Mouse (Mus musculus) heart, adult 2 months (tissue): ENCODE data around the gene Fuz. TPM values are rescaled to one million over a fixed set of nuclear protein-coding genes. Genes with fewer than 3 reads are reported as not detected.
A peak's percentile ranks its signal among the peaks of the same experiment; 100 is the strongest.

Experiments
- DNase-seq, 2 experiments: peaks; one replicate each; pipeline ENCODE4 v3.0.0; 2021
- H3K27ac ChIP-seq: fragments of 200-600 bp; 2 replicates; pipeline ENCODE4 v1.8.1; 2022
- H3K27me3 ChIP-seq: fragments of 200-500 bp; 2 replicates; pipeline ENCODE4 v1.6.1; 2012; ENCODE audit warnings: mild to moderate bottlenecking, low read length, inconsistent platforms, mixed read lengths; ENCODE audit not compliant: control insufficient read depth, insufficient read depth
- H3K36me3 ChIP-seq: fragments of 200-500 bp; 2 replicates; pipeline ENCODE4 v1.6.1; 2012; ENCODE audit warnings: low read length, inconsistent platforms; ENCODE audit not compliant: control insufficient read depth, insufficient read depth
- H3K4me1 ChIP-seq: fragments of 200-500 bp; 2 replicates; pipeline ENCODE4 v1.6.1; 2011; ENCODE audit warnings: low read length; ENCODE audit not compliant: control insufficient read depth, insufficient read depth
- H3K4me3 ChIP-seq: fragments of 200-600 bp; 2 replicates; pipeline ENCODE4 v1.8.1; 2022
- H3K79me2 ChIP-seq: fragments of 200-500 bp; replicated peaks from 2 replicates; pipeline ENCODE4 v1.6.1; 2012; ENCODE audit warnings: mild to moderate bottlenecking, inconsistent platforms, low read length, moderate library complexity, mixed read lengths; ENCODE audit not compliant: control insufficient read depth, insufficient read depth
- H3K9ac ChIP-seq: fragments of 200-500 bp; 2 replicates; pipeline ENCODE4 v1.6.1; 2012; ENCODE audit warnings: low read depth, mild to moderate bottlenecking, control low read depth, inconsistent platforms, low read length, mixed read lengths
- CTCF ChIP-seq: fragments of 200-600 bp; IDR thresholded peaks from 2 replicates; pipeline ENCODE4 v1.8.1; 2022; ENCODE audit warnings: antibody characterized with exemption, mild to moderate bottlenecking, moderate library complexity
- EP300 ChIP-seq: fragments of 200-500 bp; IDR thresholded peaks from 2 replicates; pipeline ENCODE4 v1.6.1; 2011; ENCODE audit warnings: low read depth, low read length, control low read depth; ENCODE audit not compliant: insufficient read depth
- POLR2A ChIP-seq: fragments of 200-500 bp; IDR thresholded peaks from 2 replicates; pipeline ENCODE4 v1.6.1; 2011; ENCODE audit warnings: mild to moderate bottlenecking, low read depth, low read length, control low read depth; ENCODE audit not compliant: insufficient read depth
- WGBS: fragments of 180-500 bp; shearing (Covaris S2); methylation state at CpG from one replicate; pipeline ENCODE4 v1.1.7; 2018; 5-methylcytosine and 5-hydroxymethylcytosine counted together
- intact Hi-C: fragments of 180-260 bp; cut with DNase I; formaldehyde crosslinking; loops from one replicate; pipeline ENCODE4 v1.15.1; 2025
- microRNA-seq, 2 experiments: library from miRNA; unstranded; fragments of <30 nt; microRNA quantifications; one replicate each; pipeline ENCODE4 v1.2.0; 2021
- polyA plus RNA-seq: library from polyadenylated mRNA; depleted of rRNA; stranded (reverse); fragments of >200 nt; gene quantifications from 2 replicates; pipeline ENCODE4 v1.2.3, GENCODE M21; 2012; rRNA removed
- total RNA-seq, 2 experiments: library from RNA; stranded (reverse); gene quantifications; 2 replicates each; pipeline ENCODE4 v1.2.3; 2021

Fuz gene
- total and polyA plus RNA-seq, 3 experiments: 16.3 to 31.6 (median 17.1) TPM

DNA sequence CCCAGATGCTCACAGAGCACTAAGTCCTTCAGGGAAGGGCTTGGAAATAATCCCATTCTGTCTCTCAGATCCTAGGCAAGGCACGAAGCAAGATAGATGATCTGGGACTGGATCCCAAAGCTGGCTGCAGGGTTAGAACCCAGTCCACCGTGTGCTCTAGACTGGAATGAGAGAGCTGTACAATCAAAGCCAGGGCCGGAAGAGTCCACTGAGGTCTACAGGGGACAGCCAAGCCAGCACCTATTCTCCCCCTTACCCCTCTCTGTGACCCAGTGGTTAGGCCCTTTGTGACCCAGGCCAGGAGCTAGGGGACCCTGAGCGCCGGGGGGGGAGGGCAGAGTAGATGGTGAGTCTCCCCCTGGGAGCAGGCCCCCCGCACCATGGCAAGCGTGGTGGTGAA, 47.0 kb downstream of the Fuz start, which contains the start of gene Tsks:
Tsks (plus strand) TSS at position 301 of the 400 bp plus-strand sequence.
- DNase-seq: no peak
- H3K4me1 ChIP-seq: no peaks in the 10 kb centered on the region
- 77% methylated on average over 7 of the region's 7 CpGs for WGBS
- intact Hi-C loops: no loop called here
- H3K4me3 ChIP-seq: no peak within 1 kb of the TSS
- no peaks in the 10 kb centered on the region for H3K36me3 ChIP-seq
- no peaks in the 10 kb centered on the region for H3K79me2 ChIP-seq
- H3K27ac ChIP-seq: no peak within 1 kb of the TSS
- no peak within 1 kb of the TSS for H3K9ac ChIP-seq
- no peaks in the 10 kb centered on the region for H3K27me3 ChIP-seq
- TF ChIP-seq POLR2A (no peak), EP300 (no peak), CTCF (no peak)

- no peaks in the 10 kb centered on the region for H3K79me2 ChIP-seq
- no peak overlapping the region for H3K27ac ChIP-seq
- intact Hi-C loops: no loop called here
- peaks cover 1% of the 10 kb centered on the region for H3K4me1 ChIP-seq
- WGBS: 57% methylated on average over 6 of the region's 6 CpGs
- no peaks in the 10 kb centered on the region for H3K27me3 ChIP-seq
- TF ChIP-seq CTCF (no peak), EP300 (no peak), POLR2A (no peak)
- no peaks in the 10 kb centered on the region for H3K36me3 ChIP-seq
- no peak overlapping the region for H3K9ac ChIP-seq
- no peak for DNase-seq
- H3K4me3 ChIP-seq: no peak overlapping the region
Observed at GRCm38 (mm10) chr7:44949922-44950321, 54.0 kb downstream of the Fuz start.

DNA sequence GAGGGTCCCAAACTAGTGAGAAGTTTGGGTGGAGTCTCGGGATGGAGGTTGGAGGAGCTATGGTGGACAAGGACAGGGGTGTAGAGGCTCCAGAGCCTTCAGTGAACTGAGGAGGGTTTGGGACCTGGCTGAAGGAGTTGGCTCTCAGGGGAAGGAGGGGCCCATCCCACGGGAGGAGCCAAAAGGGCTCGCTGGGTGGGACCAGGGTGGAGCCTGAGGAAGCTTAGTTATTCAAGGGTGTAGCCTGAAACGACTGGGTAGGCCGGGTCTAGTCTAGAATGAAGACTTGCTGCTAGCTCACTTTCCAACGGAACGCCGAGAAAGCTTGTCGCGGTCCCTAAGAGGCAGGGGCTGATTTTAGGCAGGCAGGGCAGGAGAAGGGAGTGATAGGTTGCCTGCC, 56.1 kb downstream of the Fuz start:
- under 1% methylated on average over 10 of the region's 10 CpGs for WGBS
- peak; percentile 83 to 85 for DNase-seq
- intact Hi-C loops: loop anchor here (2.0 kb wide), 1 partner anchor 21 kb away; no protein-coding TSS in a partner anchor
- peak overlapping the region; percentile 78 for H3K27ac ChIP-seq
- H3K4me1 ChIP-seq: peaks cover 1% of the 10 kb centered on the region
- H3K9ac ChIP-seq: peak overlapping the region; percentile 74
- H3K4me3 ChIP-seq: peak overlapping the region; percentile 70
- H3K79me2 ChIP-seq: no peaks in the 10 kb centered on the region
- no peaks in the 10 kb centered on the region for H3K27me3 ChIP-seq
- no peaks in the 10 kb centered on the region for H3K36me3 ChIP-seq
- TF ChIP-seq EP300: no peak
- peak; percentile 68 for TF ChIP-seq POLR2A

Small RNA genes within 50 kb of the gene (microRNA-seq; reads per million reads assigned to microRNA genes)
- 0 reads per million in 2 experiments for gene Mir707

Other genes starting within 250 kb of the Fuz start
- 10 to 100 TPM; 79.4 to 96.6 TPM for gene Myh14, start 225.2 kb upstream of the Fuz start, total RNA-seq
- gene Myh14, start 225.2 kb upstream of the Fuz start, polyA plus RNA-seq: 23.1 and 24.8 TPM in 2 replicates
- gene Izumo2, start 187.3 kb upstream of the Fuz start, total RNA-seq: not detected
- not detected in 2 replicates for gene Izumo2, start 187.3 kb upstream of the Fuz start, polyA plus RNA-seq
- 10 to 100 TPM; 23.3 to 26.7 TPM for gene Vrk3, start 147.7 kb upstream of the Fuz start, total RNA-seq
- gene Vrk3, start 147.7 kb upstream of the Fuz start, polyA plus RNA-seq: 36.3 and 41.3 TPM in 2 replicates
- not detected for gene Zfp473, start 145.0 kb upstream of the Fuz start, total RNA-seq
- 0.03 and 0.12 TPM in 2 replicates for gene Zfp473, start 145.0 kb upstream of the Fuz start, polyA plus RNA-seq
- gene Nup62, start 80.0 kb upstream of the Fuz start, total RNA-seq: 10 to 100 TPM; 27.1 to 28.0 TPM
- 36.0 and 36.6 TPM in 2 replicates for gene Nup62, start 80.0 kb upstream of the Fuz start, polyA plus RNA-seq
- under 1 TPM; 0.61 to 0.70 TPM for gene Il4i1, start 79.7 kb upstream of the Fuz start, total RNA-seq
- 1.3 and 1.5 TPM in 2 replicates for gene Il4i1, start 79.7 kb upstream of the Fuz start, polyA plus RNA-seq
- gene Atf5, start 79.4 kb upstream of the Fuz start, total RNA-seq: 10 to 100 TPM; 60.2 to 63.4 TPM
- 42.3 and 73.6 TPM in 2 replicates for gene Atf5, start 79.4 kb upstream of the Fuz start, polyA plus RNA-seq
- gene Akt1s1, start 47.1 kb upstream of the Fuz start, total RNA-seq: 10 to 100 TPM; 62.6 to 72.8 TPM
- gene Akt1s1, start 47.1 kb upstream of the Fuz start, polyA plus RNA-seq: 53.8 and 63.0 TPM in 2 replicates
- 10 to 100 TPM; 29.6 to 46.6 TPM for gene Tbc1d17, start 47.0 kb upstream of the Fuz start, total RNA-seq
- gene Tbc1d17, start 47.0 kb upstream of the Fuz start, polyA plus RNA-seq: 56.0 and 61.9 TPM in 2 replicates
- gene Pnkp, start 38.9 kb upstream of the Fuz start, total RNA-seq: 10 to 100 TPM; 15.3 to 19.6 TPM
- 20.2 and 30.1 TPM in 2 replicates for gene Pnkp, start 38.9 kb upstream of the Fuz start, polyA plus RNA-seq
- 100 to 1,000 TPM; 155 to 172 TPM for gene Ptov1, start 26.3 kb upstream of the Fuz start, total RNA-seq
- gene Ptov1, start 26.3 kb upstream of the Fuz start, polyA plus RNA-seq: 293 and 317 TPM in 2 replicates
- 10 to 100 TPM; 70.0 to 85.8 TPM for gene Med25, start 3.4 kb upstream of the Fuz start, total RNA-seq
- 107 and 121 TPM in 2 replicates for gene Med25, start 3.4 kb upstream of the Fuz start, polyA plus RNA-seq
- gene Ap2a1, start 33.4 kb downstream of the Fuz start, total RNA-seq: 10 to 100 TPM; 63.3 to 67.6 TPM
- 56.1 and 68.1 TPM in 2 replicates for gene Ap2a1, start 33.4 kb downstream of the Fuz start, polyA plus RNA-seq
- not detected for gene Tsks, start 47.1 kb downstream of the Fuz start, total RNA-seq
- gene Tsks, start 47.1 kb downstream of the Fuz start, polyA plus RNA-seq: 0.26 and 1.5 TPM in 2 replicates
- gene Cpt1c, start 78.8 kb downstream of the Fuz start, total RNA-seq: 1 to 10 TPM; 1.5 to 2.1 TPM
- gene Cpt1c, start 78.8 kb downstream of the Fuz start, polyA plus RNA-seq: 8.4 and 9.7 TPM in 2 replicates
- 10 to 100 TPM; 85.4 to 98.0 TPM for gene Prmt1, start 90.5 kb downstream of the Fuz start, total RNA-seq
- 96.7 and 139 TPM in 2 replicates for gene Prmt1, start 90.5 kb downstream of the Fuz start, polyA plus RNA-seq
- 10 to 100 TPM; 24.4 to 26.0 TPM for gene Irf3, start 101.6 kb downstream of the Fuz start, total RNA-seq
- 55.6 and 62.6 TPM in 2 replicates for gene Irf3, start 101.6 kb downstream of the Fuz start, polyA plus RNA-seq
- gene Bcl2l12, start 102.6 kb downstream of the Fuz start, total RNA-seq: 10 to 100 TPM in 1 of 2 experiments, 1 to 10 TPM in 1; 9.5 to 11.5 TPM
- 16.8 and 19.2 TPM in 2 replicates for gene Bcl2l12, start 102.6 kb downstream of the Fuz start, polyA plus RNA-seq
- gene Scaf1, start 120.3 kb downstream of the Fuz start, total RNA-seq: 10 to 100 TPM; 45.5 to 46.6 TPM
- gene Scaf1, start 120.3 kb downstream of the Fuz start, polyA plus RNA-seq: 33.9 and 36.0 TPM in 2 replicates
- 10 to 100 TPM; 40.9 to 44.3 TPM for gene Rras, start 121.9 kb downstream of the Fuz start, total RNA-seq
- gene Rras, start 121.9 kb downstream of the Fuz start, polyA plus RNA-seq: 107 and 114 TPM in 2 replicates
- gene Prr12, start 156.8 kb downstream of the Fuz start, total RNA-seq: 10 to 100 TPM; 22.4 to 23.0 TPM
- gene Prr12, start 156.8 kb downstream of the Fuz start, polyA plus RNA-seq: 4.9 and 7.1 TPM in 2 replicates
- 10 to 100 TPM; 27.0 to 29.3 TPM for gene Nosip, start 166.3 kb downstream of the Fuz start, total RNA-seq
- gene Nosip, start 166.3 kb downstream of the Fuz start, polyA plus RNA-seq: 41.7 and 43.6 TPM in 2 replicates
- gene Prrg2, start 166.6 kb downstream of the Fuz start, total RNA-seq: 1 to 10 TPM; 5.5 to 6.2 TPM
- 19.8 and 23.6 TPM in 2 replicates for gene Prrg2, start 166.6 kb downstream of the Fuz start, polyA plus RNA-seq
- 10 to 100 TPM; 24.6 to 27.9 TPM for gene Rcn3, start 196.1 kb downstream of the Fuz start, total RNA-seq
- 52.2 and 64.5 TPM in 2 replicates for gene Rcn3, start 196.1 kb downstream of the Fuz start, polyA plus RNA-seq
- 10 to 100 TPM; 60.3 to 67.5 TPM for gene Fcgrt, start 207.8 kb downstream of the Fuz start, total RNA-seq
- 82.8 and 100 TPM in 2 replicates for gene Fcgrt, start 207.8 kb downstream of the Fuz start, polyA plus RNA-seq
- gene Rps11, start 228.4 kb downstream of the Fuz start, total RNA-seq: 100 to 1,000 TPM; 534 to 613 TPM
- 186 and 258 TPM in 2 replicates for gene Rps11, start 228.4 kb downstream of the Fuz start, polyA plus RNA-seq
- gene Rpl13a, start 232.7 kb downstream of the Fuz start, total RNA-seq: 100 to 1,000 TPM; 561 to 659 TPM
- gene Rpl13a, start 232.7 kb downstream of the Fuz start, polyA plus RNA-seq: 915 and 1,061 TPM in 2 replicates
- gene Gm45713, start 240.2 kb downstream of the Fuz start, total RNA-seq: under 1 TPM in 1 of 2 experiments, not detected in 1; 0.80 TPM
- gene Gm45713, start 240.2 kb downstream of the Fuz start, polyA plus RNA-seq: 4.5 and 4.6 TPM in 2 replicates
- 1 to 10 TPM; 5.5 to 6.4 TPM for gene Flt3l, start 240.4 kb downstream of the Fuz start, total RNA-seq
- gene Flt3l, start 240.4 kb downstream of the Fuz start, polyA plus RNA-seq: 47.4 and 59.1 TPM in 2 replicates